Mouse (Mus musculus) cerebellum, adult 18-20 months (tissue): ENCODE data around the gene Adamts12.

Experiments used
- DNase-seq, 2 experiments: peaks; one replicate each; pipeline ENCODE4 v3.0.0; 2021

The Adamts12 gene

GRCm38 (mm10) chr15:11082961-11083569, 18.5 kb downstream of the Adamts12 start:
- no peak for DNase-seq

DNA sequence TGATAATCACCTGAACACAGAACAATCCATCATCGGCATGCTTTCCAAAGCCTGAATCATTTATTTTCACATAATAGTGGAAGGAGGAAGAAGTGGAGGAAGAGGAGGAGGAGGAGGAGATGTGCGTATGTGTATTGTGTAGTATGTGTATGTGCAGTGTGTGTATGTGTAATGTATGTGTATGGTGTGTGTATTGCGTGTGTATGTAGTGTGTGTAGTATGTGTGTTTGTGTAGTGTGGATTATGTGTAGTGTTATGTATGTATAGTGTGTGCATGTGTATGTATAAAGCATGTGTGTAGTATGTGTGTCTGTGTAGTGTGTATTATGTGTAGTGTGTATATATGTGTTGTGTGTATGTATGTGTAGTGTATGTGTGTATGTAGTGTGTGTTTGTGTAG, 19.1 kb downstream of the Adamts12 start:
- DNase-seq = no peak

- no peak for DNase-seq
These were observed 19.8 kb downstream of the Adamts12 start for GRCm38 (mm10) chr15:11084241-11084992.

- DNase-seq = no peak
These were observed 20.4 kb downstream of the Adamts12 start for GRCm38 (mm10) chr15:11084993-11085365.

DNA sequence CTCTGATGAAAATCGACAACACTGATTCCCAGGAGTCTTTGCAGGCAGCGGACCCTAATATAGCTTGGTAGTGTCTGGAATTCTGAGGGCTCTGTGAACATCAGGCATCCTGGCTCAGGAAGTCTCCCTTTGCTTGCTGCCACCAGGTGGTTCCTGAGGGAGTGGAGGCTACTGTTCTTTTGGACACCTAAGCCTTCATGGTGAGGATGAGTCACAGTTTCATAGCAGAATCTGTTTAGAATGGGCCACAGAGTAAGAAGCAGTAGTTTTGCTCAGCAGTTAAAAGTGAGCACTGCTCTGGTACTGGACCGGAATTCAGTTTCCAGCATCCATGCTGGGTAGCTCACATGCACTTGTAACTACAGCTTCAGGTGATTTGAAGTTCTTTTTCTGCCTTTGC, 24.9 kb downstream of the Adamts12 start:
- no peak for DNase-seq

DNA sequence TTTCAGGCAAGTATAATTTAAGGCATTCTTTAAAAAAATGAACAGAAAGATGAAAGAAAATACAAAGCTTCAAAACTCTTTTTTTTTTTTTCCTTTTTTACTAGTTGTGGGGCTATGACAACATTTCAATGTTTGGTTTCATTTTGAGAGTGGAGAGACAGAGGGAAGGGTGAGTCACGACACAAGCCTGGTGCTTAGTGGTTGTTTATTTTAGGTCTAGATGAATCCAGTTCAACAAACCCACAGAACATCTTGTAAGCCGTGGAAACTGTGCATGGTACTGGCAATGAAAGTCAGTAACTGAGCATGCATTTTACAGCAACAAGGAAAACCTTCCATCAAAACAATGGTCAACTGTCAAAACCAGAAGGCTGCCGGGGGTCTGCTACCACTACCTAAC, 31.0 kb downstream of the Adamts12 start:
- no peak for DNase-seq

DNA sequence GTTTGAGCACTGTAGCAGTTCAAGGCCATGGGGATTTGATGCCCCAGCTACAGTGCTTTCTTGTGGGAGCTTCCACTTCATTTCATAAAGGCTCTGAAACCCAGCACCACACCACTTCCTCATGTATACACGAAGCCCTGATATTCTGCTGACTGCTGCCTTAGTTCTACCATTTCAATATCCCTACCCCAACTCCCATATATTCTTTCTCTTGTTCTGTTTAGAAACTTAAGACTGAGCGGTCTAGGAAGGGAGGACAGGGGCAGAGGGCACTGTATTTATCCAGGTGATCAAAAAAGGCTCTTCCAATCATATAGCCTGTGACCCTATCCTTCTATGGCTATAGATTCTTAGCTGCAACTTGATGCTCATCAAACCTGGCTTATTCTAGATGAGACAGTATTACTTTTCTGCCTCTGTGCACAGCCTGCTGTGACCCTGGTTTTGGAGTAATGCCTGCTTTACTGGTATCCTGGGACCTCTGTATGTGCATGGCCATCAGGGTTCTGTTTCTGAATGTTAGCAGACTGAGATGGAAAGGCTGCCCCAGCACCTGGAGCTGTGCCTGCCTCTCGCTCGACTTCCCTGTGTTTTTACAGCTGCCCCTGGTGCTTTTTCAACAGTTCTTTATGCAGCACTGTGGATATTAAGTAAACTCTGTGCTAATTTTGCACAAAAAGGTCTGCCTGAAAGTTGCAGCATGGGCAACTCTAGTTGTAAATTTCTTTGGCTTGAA, 33.5 kb downstream of the Adamts12 start:
- no peak for DNase-seq

DNA sequence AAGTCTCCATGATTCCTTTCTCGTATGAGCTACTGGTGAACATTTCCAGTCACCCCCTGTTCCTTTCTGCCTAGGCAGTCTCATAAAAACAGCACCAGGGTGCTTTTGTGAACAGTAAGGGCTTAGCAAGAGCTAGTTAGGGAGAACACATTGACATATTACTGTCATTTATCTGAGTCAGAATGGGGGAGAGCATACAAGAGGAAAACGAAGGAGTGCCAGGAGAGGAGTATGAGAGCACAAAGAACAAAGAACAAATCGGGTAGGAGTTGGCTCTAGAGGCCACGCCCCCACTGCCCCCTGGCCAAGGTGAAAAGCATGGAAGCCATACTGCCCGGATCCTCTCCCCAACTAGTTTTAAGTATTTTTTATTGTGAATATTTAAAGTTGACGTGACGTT, 34.4 kb downstream of the Adamts12 start:
- no peak for DNase-seq

- no peak for DNase-seq
These were observed 36.3 kb downstream of the Adamts12 start for GRCm38 (mm10) chr15:11100917-11101316.

GRCm38 (mm10) chr15:11105101-11105500, 40.5 kb downstream of the Adamts12 start:
- no peak for DNase-seq

GRCm38 (mm10) chr15:11107376-11107775, 42.8 kb downstream of the Adamts12 start:
- DNase-seq = no peak

DNA sequence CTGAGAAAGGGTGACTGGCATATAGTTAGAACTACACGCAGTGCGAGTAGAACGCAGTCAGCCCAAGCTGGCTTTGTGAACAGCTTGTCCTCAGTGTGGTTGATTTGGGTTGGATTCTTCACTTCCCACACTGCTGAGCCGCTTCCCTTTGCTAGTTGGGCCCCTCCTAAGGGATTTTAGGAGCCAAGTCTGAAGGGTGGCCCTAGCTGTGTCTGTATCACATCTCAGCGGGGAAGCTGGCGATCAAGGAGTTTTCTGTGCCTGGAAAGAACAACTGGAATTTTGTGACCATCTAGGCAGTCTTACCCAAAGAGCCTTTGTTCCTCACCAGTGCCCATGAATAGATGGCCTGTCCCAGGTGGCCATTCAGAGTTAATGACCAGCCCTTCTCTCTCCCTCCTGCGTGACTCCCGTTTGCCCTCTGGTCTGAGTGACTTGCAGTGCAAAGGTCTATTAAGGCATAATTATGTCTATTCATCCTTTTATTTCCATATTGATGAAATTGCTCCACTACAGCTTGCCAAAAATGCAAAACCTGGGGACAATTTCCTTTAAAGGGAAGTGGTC, 50.1 kb downstream of the Adamts12 start:
- DNase-seq = no peak

GRCm38 (mm10) chr15:11116303-11116702, 51.7 kb downstream of the Adamts12 start:
- DNase-seq = no peak

GRCm38 (mm10) chr15:11116853-11117252, 52.3 kb downstream of the Adamts12 start:
- no peak for DNase-seq

DNA sequence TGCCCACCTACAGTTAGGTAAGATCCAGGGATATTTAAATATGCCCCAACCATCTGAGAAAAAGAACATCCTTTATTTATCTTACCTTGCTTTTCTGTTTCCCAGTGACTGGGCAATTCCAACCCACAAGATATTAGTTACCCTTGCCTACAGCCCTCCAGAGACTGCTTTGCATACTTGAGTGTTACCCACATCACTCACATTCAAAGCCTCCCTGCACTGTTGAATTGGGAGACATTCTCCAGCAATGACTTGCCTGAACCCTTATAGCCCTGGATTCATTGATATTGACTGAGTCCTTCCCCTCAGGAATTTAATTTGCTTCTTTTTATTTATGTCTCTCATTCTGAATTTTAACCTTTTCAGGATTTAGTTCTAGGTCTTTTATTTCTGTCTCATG, 53.8 kb downstream of the Adamts12 start:
- DNase-seq = no peak

- DNase-seq = no peak
These were observed 57.1 kb downstream of the Adamts12 start for GRCm38 (mm10) chr15:11121721-11122120.

DNA sequence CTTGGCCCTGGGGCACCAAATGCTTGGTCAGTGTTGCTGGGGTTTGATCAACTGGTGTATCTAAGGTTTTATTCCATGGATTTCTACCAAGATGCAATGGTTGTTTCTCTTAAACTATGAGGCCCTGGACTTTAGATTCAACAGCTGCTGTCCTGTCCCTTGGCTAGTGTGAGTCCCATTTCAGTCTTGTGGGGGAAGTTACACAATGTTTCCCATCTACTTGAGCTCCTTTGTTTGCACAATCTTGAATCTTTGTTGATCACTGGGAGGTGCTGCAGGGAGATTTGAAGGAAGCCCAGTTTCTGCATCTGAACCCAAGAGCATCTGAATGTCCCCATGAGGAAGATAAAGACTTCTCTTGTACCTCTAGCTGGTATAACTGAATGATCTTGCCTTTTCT, 60.8 kb downstream of the Adamts12 start:
- DNase-seq = no peak

- DNase-seq = no peak
These were observed 63.9 kb downstream of the Adamts12 start for GRCm38 (mm10) chr15:11128457-11128856.

DNA sequence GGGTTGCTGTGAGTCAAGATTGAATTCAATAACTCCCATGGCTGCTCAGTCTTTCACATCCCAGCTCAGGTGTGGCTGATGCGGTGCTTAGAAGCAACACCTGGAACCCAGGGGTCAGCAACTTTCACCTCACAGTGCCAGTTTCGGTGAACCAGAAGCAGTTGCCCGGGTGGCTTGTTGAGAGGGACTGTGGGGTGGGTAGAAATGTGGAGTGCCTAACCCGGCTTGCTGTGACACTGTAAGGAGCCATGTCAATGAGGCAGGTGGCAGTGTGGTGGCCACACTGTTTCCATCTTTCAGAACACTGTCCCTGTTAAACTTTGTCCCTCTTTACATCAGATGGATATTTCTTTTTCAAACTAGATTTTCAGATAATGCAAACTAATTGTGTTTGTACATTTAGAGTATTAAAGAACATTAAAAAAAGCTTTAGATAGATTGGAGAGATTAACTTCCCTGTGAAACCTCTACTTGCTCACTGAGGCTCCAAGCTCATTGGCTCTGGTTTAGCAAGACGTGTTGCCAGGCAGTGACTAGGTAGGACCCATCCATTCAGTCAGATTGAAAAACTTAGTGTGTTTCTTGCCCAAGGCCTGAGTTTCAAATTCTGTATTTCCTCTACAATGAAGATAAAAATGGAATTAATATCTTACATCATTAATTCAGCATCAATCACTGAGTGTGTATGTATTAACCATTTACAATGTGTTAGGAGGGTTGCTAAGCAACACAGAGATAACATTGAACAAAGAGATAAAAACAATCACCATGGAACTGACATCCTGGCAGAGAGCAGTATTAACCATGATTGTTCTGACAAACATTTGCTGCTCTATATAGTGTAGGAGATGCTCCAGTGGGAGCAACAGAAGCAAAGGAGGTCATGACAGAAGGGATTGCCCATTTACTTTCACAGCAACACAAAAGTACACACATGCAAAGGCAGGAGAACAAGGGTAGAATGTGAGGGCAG, 68.3 kb downstream of the Adamts12 start:
- no peak for DNase-seq

DNA sequence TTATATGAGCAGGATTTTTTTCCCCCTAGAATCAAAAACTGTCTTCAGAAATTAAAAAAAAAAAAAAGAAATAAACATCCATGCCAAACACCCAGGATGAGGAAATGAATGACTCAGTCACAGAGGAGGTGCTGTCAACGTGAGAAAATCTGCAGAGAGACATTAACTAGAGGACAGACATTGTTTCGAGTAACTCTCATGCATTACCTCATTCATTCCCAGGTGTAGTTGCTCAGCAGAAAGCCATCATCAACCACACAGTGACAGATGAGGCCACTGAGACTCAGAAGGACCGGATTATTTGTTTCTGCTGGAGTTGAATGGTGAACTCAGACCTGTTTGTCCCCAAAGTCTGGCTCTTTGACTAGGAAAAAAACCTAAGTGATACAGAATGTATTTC, 81.0 kb downstream of the Adamts12 start:
- DNase-seq = no peak

GRCm38 (mm10) chr15:11159386-11159785, 94.8 kb downstream of the Adamts12 start:
- no peak for DNase-seq

DNA sequence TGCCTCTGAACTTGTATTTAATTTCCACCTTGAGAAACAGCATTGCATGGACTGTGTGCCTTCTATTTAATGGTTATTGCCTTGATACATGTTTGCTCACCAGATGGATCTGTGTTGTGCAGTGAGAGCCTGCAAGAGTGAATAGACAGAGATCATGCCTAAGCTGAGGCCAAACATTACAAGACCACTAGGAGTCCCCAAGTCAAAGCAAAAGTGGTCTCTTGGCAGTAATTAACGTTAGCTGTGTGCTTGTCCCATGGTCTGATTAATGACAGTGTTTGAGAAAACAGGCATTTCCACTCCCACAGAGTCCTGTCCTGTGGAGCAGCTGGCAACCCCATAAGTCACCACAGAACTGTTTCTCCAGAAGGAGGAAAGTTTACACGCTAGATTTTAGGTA, 96.2 kb downstream of the Adamts12 start:
- DNase-seq = no peak

GRCm38 (mm10) chr15:11165883-11166282, 101.3 kb downstream of the Adamts12 start:
- no peak for DNase-seq
